Mouse (Mus musculus) effector memory CD4-positive, alpha-beta T cell, adult 7 months (primary cell): ENCODE results near the gene Pcbd1. TPM values are rescaled to one million over a fixed set of nuclear protein-coding genes. Genes with fewer than 3 reads are reported as not detected.

Source experiments
- polyA plus RNA-seq: library from polyadenylated mRNA; unstranded; fragments of 100-300 nt; shearing (Covaris generic); gene quantifications from one replicate; pipeline ENCODE4 v1.2.1, GENCODE M21; 2017

Gene Pcbd1
- polyA plus RNA-seq: 0.83 TPM

GRCm38 (mm10) chr10:61089170-61090142, at the start of gene Pcbd1:
Gene Pcbd1 (plus strand): TSS chr10:61089331.

Other genes with a start within 250 kb of the Pcbd1 start
- gene Sgpl1, start 58.4 kb downstream of the Pcbd1 start, polyA plus RNA-seq: 75.5 TPM
- gene Tbata, start 82.6 kb downstream of the Pcbd1 start, polyA plus RNA-seq: not detected
- 0.40 TPM for gene Adamts14, start 184.1 kb downstream of the Pcbd1 start, polyA plus RNA-seq
- 83.4 TPM for gene Prf1, start 208.5 kb downstream of the Pcbd1 start, polyA plus RNA-seq